Mouse (Mus musculus): ENCODE measurements around the gene Nol11. TPM values are rescaled to one million over a fixed set of nuclear protein-coding genes. Genes with fewer than 3 reads are reported as not detected.

Gene Nol11
- total and polyA plus RNA-seq, 3 experiments = 8.2 to 18.6 (median 18.3) TPM

DNA sequence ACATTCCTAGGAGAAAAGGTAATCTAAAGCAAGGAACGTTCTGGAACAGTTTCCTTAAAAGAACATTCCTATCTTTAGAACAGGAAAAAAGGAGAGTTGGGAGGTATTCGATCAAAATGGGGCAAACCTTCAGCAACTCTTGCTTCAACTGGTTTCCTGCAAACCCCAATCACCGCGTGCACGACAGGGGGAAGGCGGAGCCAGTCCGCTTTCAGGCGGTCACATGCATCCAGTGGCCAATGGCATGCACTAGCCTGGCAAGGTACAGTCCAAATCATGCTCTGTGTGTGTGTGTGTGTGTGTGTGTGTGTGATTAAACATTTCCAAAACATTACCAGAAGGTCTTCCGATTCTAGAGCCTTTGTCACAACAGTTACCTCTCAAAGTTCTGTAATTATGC, 25.9 kb upstream of the Nol11 start:
- TF ChIP-seq CTCF (IDR thresholded peaks at IDR 0.05) (no peak), EP300 (IDR thresholded peaks at IDR 0.05; ENCODE audit: insufficient read depth, low read depth, low read length) (no peak), POLR2A (IDR thresholded peaks at IDR 0.05; ENCODE audit: insufficient read depth, low read depth, low read length) (no peak)
- H3K4me3 ChIP-seq = no peak overlapping the region
- H3K4me1 ChIP-seq (ENCODE audit: control insufficient read depth, insufficient read depth, low read length) = no peaks in the 10 kb centered on the region
- no peaks in the 10 kb centered on the region for H3K27me3 ChIP-seq (ENCODE audit: control insufficient read depth, insufficient read depth, low read length)
- WGBS = 74% methylated on average over 9 of the region's 9 CpGs
- no peaks in the 10 kb centered on the region for H3K79me2 ChIP-seq (replicated peaks; ENCODE audit: control insufficient read depth, insufficient read depth, low read length)
- intact Hi-C loops (cut with DNase I) = loop anchor here (2.0 to 10.0 kb wide), 2 partner anchors 170 to 258 kb away; no protein-coding TSS in a partner anchor
- no peak overlapping the region for H3K9ac ChIP-seq (ENCODE audit: low read depth, low read length)
- no peak for DNase-seq
- H3K27ac ChIP-seq = no peak overlapping the region
- H3K36me3 ChIP-seq (ENCODE audit: control insufficient read depth, insufficient read depth, low read length) = no peaks in the 10 kb centered on the region; the same call in 1 of the 2 replicates

DNA sequence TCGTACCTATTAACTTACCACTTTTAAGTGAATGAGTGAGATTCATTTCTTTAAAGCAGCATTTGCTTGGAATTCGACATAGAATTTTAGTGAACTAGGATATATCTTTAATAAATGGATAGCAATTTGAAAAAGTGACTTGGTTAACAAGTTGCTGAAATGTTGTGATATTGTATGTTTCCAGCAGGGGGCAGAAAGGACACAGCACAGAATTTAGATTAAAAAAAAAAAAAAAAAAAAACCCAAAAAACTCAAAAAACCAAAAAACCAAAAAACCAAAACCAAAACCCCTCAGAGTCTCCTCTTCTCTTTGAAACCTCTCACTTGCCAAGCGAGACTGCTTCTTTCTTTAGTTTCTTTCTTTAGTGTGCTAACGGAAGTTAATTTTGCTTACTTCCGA, 24.6 kb upstream of the Nol11 start:
- no peak overlapping the region for H3K4me3 ChIP-seq
- WGBS = 67% methylated on average over 5 of the region's 5 CpGs
- H3K4me1 ChIP-seq (ENCODE audit: control insufficient read depth, insufficient read depth, low read length) = no peaks in the 10 kb centered on the region
- H3K36me3 ChIP-seq (ENCODE audit: control insufficient read depth, insufficient read depth, low read length) = no peaks in the 10 kb centered on the region; the same call in 1 of the 2 replicates
- TF ChIP-seq CTCF (IDR thresholded peaks at IDR 0.05) (peak; percentile 81), POLR2A (IDR thresholded peaks at IDR 0.05; ENCODE audit: insufficient read depth, low read depth, low read length) (no peak)
- no peak overlapping the region for H3K27ac ChIP-seq
- H3K9ac ChIP-seq (ENCODE audit: low read depth, low read length) = no peak overlapping the region
- intact Hi-C loops (cut with DNase I) = loop anchor here (2.0 to 10.0 kb wide), 2 partner anchors 171 to 259 kb away; no protein-coding TSS in a partner anchor
- no peaks in the 10 kb centered on the region for H3K27me3 ChIP-seq (ENCODE audit: control insufficient read depth, insufficient read depth, low read length)
- no peaks in the 10 kb centered on the region for H3K79me2 ChIP-seq (replicated peaks; ENCODE audit: control insufficient read depth, insufficient read depth, low read length)
- no peak for DNase-seq

DNA sequence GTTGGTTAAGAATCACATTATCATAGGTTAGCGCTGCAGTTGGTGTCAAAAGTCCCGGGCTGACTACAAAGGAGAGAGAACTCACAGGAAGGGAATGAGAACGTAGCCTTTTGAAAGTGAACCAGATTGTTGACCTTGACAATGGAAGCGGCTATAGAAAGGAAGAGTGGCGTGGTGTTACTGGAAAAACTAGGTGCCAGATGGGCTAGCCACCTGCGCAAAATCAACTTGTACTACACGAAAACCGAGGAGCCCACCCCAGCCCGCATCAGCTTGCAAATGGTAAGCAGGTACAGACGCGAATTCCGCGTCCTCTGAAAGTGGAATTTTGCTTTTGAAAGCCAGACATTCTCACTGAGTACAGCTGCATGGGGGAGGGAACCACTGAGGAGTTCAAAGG, 20.6 kb upstream of the Nol11 start:
- TF ChIP-seq POLR2A (IDR thresholded peaks at IDR 0.05; ENCODE audit: insufficient read depth, low read depth, low read length) (no peak), EP300 (IDR thresholded peaks at IDR 0.05; ENCODE audit: insufficient read depth, low read depth, low read length) (no peak), CTCF (IDR thresholded peaks at IDR 0.05) (no peak)
- no peaks in the 10 kb centered on the region; the same call in 1 of the 2 replicates for H3K36me3 ChIP-seq (ENCODE audit: control insufficient read depth, insufficient read depth, low read length)
- H3K9ac ChIP-seq (ENCODE audit: low read depth, low read length) = no peak overlapping the region
- intact Hi-C loops (cut with DNase I) = loop anchor here (10.0 kb wide), 1 partner anchor 175 kb away; no protein-coding TSS in a partner anchor
- DNase-seq = no peak
- H3K4me1 ChIP-seq (ENCODE audit: control insufficient read depth, insufficient read depth, low read length) = no peaks in the 10 kb centered on the region
- H3K27me3 ChIP-seq (ENCODE audit: control insufficient read depth, insufficient read depth, low read length) = no peaks in the 10 kb centered on the region
- 84% methylated on average over 13 of the region's 13 CpGs for WGBS
- H3K27ac ChIP-seq = no peak overlapping the region
- no peak overlapping the region for H3K4me3 ChIP-seq
- no peaks in the 10 kb centered on the region for H3K79me2 ChIP-seq (replicated peaks; ENCODE audit: control insufficient read depth, insufficient read depth, low read length)

- DNase-seq = peak; percentile 36 to 39
- Histone ChIP-seq H3K4me1 (ENCODE audit: control insufficient read depth, insufficient read depth, low read length) (peaks cover 1% of the 10 kb centered on the region), H3K9ac (ENCODE audit: low read depth, low read length) (peak overlapping the region; percentile 86), H3K4me3 (peak overlapping the region; percentile 40), H3K79me2 (replicated peaks; ENCODE audit: control insufficient read depth, insufficient read depth, low read length) (no peaks in the 10 kb centered on the region), H3K36me3 (ENCODE audit: control insufficient read depth, insufficient read depth, low read length) (no peaks in the 10 kb centered on the region), H3K27ac (peak overlapping the region; percentile 76), H3K27me3 (ENCODE audit: control insufficient read depth, insufficient read depth, low read length) (no peaks in the 10 kb centered on the region)
- no peak for TF ChIP-seq EP300 (IDR thresholded peaks at IDR 0.05; ENCODE audit: insufficient read depth, low read depth, low read length)
- no peak for TF ChIP-seq CTCF (IDR thresholded peaks at IDR 0.05)
- no peak for TF ChIP-seq POLR2A (IDR thresholded peaks at IDR 0.05; ENCODE audit: insufficient read depth, low read depth, low read length)
- WGBS = 34% methylated on average over 11 of the region's 11 CpGs
- intact Hi-C loops (cut with DNase I) = no loop called here
Observed at GRCm38 (mm10) chr11:107201773-107202172, 12.6 kb upstream of the Nol11 start.

GRCm38 (mm10) chr11:107199281-107199680, 10.1 kb upstream of the Nol11 start:
- no peak for DNase-seq
- H3K27me3 ChIP-seq (ENCODE audit: control insufficient read depth, insufficient read depth, low read length) = no peaks in the 10 kb centered on the region
- H3K4me1 ChIP-seq (ENCODE audit: control insufficient read depth, insufficient read depth, low read length) = peaks cover 1% of the 10 kb centered on the region
- WGBS = 75% methylated on average over 5 of the region's 5 CpGs
- TF ChIP-seq CTCF (IDR thresholded peaks at IDR 0.05) (no peak), EP300 (IDR thresholded peaks at IDR 0.05; ENCODE audit: insufficient read depth, low read depth, low read length) (no peak), POLR2A (IDR thresholded peaks at IDR 0.05; ENCODE audit: insufficient read depth, low read depth, low read length) (no peak)
- H3K79me2 ChIP-seq (replicated peaks; ENCODE audit: control insufficient read depth, insufficient read depth, low read length) = no peaks in the 10 kb centered on the region
- H3K36me3 ChIP-seq (ENCODE audit: control insufficient read depth, insufficient read depth, low read length) = no peaks in the 10 kb centered on the region
- no peak overlapping the region for H3K27ac ChIP-seq
- no peak overlapping the region for H3K4me3 ChIP-seq
- intact Hi-C loops (cut with DNase I) = no loop called here
- no peak overlapping the region for H3K9ac ChIP-seq (ENCODE audit: low read depth, low read length)

DNA sequence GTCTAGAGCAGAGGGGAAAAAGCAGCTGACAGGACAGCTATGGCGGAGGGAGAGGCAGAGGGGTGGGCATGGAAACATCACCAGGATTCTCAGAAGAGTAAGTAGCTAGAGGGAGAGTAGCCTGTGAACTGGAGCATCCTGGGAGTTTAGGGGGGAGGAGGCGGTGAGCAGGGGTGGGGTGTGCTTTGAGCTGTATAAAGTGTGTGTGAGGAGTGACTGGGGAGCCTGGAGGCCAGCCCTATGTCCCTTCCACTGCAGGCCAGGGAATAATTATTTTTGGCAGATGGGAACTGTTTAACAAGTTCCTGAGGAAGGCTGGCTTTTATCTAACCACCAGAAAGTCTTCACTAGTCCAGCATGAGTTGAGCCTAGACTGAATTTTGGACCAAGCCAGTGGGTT, 6.2 kb upstream of the Nol11 start:
- 71% methylated on average over 2 of the region's 2 CpGs for WGBS
- H3K4me3 ChIP-seq = no peak overlapping the region
- no peak for TF ChIP-seq POLR2A (IDR thresholded peaks at IDR 0.05; ENCODE audit: insufficient read depth, low read depth, low read length)
- no peak for TF ChIP-seq EP300 (IDR thresholded peaks at IDR 0.05; ENCODE audit: insufficient read depth, low read depth, low read length)
- no peak for TF ChIP-seq CTCF (IDR thresholded peaks at IDR 0.05)
- H3K27me3 ChIP-seq (ENCODE audit: control insufficient read depth, insufficient read depth, low read length) = no peaks in the 10 kb centered on the region
- intact Hi-C loops (cut with DNase I) = no loop called here
- no peaks in the 10 kb centered on the region for H3K36me3 ChIP-seq (ENCODE audit: control insufficient read depth, insufficient read depth, low read length)
- DNase-seq = peak in 1 of 2 experiments; percentile 25
- no peaks in the 10 kb centered on the region for H3K4me1 ChIP-seq (ENCODE audit: control insufficient read depth, insufficient read depth, low read length)
- no peaks in the 10 kb centered on the region for H3K79me2 ChIP-seq (replicated peaks; ENCODE audit: control insufficient read depth, insufficient read depth, low read length)
- peak overlapping the region; percentile 3; the same call in 1 of the 2 replicates for H3K27ac ChIP-seq
- H3K9ac ChIP-seq (ENCODE audit: low read depth, low read length) = no peak overlapping the region
